Mouse (Mus musculus): ENCODE measurements around the gene Trub2. TPM values are rescaled to one million over a fixed set of nuclear protein-coding genes. Genes with fewer than 3 reads are reported as not detected.

The Trub2 gene
- polyA plus RNA-seq, 1 experiment: 46.6 TPM

GRCm38 (mm10) chr2:29735708-29736107 is 52.6 kb downstream of the Trub2 start:
- H3K4me2 ChIP-seq (ENCODE audit: low read depth): no peak overlapping the region
- H3K4me3 ChIP-seq: no peak overlapping the region
- no peak for TF ChIP-seq CEBPB (IDR thresholded peaks at IDR 0.05; ENCODE audit: insufficient read depth, poor library complexity, severe bottlenecking)
- no peak for TF ChIP-seq TCF12 (IDR thresholded peaks at IDR 0.05; ENCODE audit: insufficient read depth, poor library complexity, severe bottlenecking)
- no peak for TF ChIP-seq MYOG (IDR thresholded peaks at IDR 0.05; ENCODE audit: control insufficient read depth in 1 of 3, insufficient read depth in 1 of 3, insufficient read length in 2 of 3, low read depth in 2 of 3)
- no peak for TF ChIP-seq MYOD1 (IDR thresholded peaks at IDR 0.05; ENCODE audit: control insufficient read depth in 1 of 3, insufficient read length in 2 of 3, low read depth in 2 of 3)
- TF ChIP-seq E2F4 (IDR thresholded peaks at IDR 0.05; ENCODE audit: insufficient read depth): no peak
- TF ChIP-seq POLR2A (IDR thresholded peaks at IDR 0.05; ENCODE audit: insufficient read length, low read depth): no peak
- no peak for TF ChIP-seq MAX (IDR thresholded peaks at IDR 0.05; ENCODE audit: low read depth)
- no peak for TF ChIP-seq REST (IDR thresholded peaks at IDR 0.05; ENCODE audit: insufficient read depth, insufficient read length)
- TF ChIP-seq SRF (IDR thresholded peaks at IDR 0.05; ENCODE audit: control insufficient read depth, insufficient read length, low read depth): no peak
- TF ChIP-seq POLR2AphosphoS2 (IDR thresholded peaks at IDR 0.05; ENCODE audit: insufficient read length, low read depth): no peak
- no peak for TF ChIP-seq TCF3 (IDR thresholded peaks at IDR 0.05; ENCODE audit: insufficient read length, low read depth)
- no peak for TF ChIP-seq USF1 (IDR thresholded peaks at IDR 0.05; ENCODE audit: low read depth)
- H3K79me2 ChIP-seq (ENCODE audit: control insufficient read depth, insufficient read depth): no peaks in the 10 kb centered on the region
- H3ac ChIP-seq (ENCODE audit: control insufficient read depth, insufficient read length): no peak overlapping the region
- peaks cover 17% of the 10 kb centered on the region for H3K36me3 ChIP-seq (ENCODE audit: control insufficient read depth, insufficient read depth)
- H3K27me3 ChIP-seq (ENCODE audit: control insufficient read depth, insufficient read depth, insufficient read length): no peaks in the 10 kb centered on the region

GRCm38 (mm10) chr2:29733348-29733747 is 55.0 kb downstream of the Trub2 start:
- no peak overlapping the region for H3K4me2 ChIP-seq (ENCODE audit: low read depth)
- no peak overlapping the region for H3ac ChIP-seq (ENCODE audit: control insufficient read depth, insufficient read length)
- H3K4me3 ChIP-seq: no peak overlapping the region
- no peaks in the 10 kb centered on the region for H3K27me3 ChIP-seq (ENCODE audit: control insufficient read depth, insufficient read depth, insufficient read length)
- H3K36me3 ChIP-seq (ENCODE audit: control insufficient read depth, insufficient read depth): peaks cover 17% of the 10 kb centered on the region
- TF ChIP-seq MYOG (IDR thresholded peaks at IDR 0.05; ENCODE audit: control insufficient read depth in 1 of 3, insufficient read depth in 1 of 3, insufficient read length in 2 of 3, low read depth in 2 of 3): no peak
- TF ChIP-seq POLR2AphosphoS2 (IDR thresholded peaks at IDR 0.05; ENCODE audit: insufficient read length, low read depth): peak; percentile 19
- no peak for TF ChIP-seq SRF (IDR thresholded peaks at IDR 0.05; ENCODE audit: control insufficient read depth, insufficient read length, low read depth)
- no peaks in the 10 kb centered on the region for H3K79me2 ChIP-seq (ENCODE audit: control insufficient read depth, insufficient read depth)

DNA sequence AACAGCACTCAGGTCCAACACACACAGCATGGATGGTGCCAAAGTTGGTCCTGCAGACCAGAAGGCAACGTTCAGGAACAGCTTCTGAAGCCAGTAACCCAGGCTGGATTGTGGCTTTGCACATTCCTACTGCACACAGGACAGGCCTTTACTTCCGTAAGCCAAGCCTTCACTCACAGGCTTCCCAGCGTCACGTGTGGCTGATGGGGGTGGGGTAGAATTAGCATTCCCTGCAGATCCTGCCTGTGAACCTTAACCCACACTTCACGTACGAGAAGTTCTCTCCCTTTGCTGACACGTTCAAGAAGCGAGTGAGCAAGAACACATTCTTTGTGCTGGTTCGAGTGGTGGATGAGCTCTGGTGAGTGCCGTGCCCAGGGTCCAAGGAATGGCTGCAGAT is 55.7 kb downstream of the Trub2 start:
- H3K36me3 ChIP-seq (ENCODE audit: control insufficient read depth, insufficient read depth): peaks cover 17% of the 10 kb centered on the region
- TF ChIP-seq REST (IDR thresholded peaks at IDR 0.05; ENCODE audit: insufficient read depth, insufficient read length) (no peak), E2F4 (IDR thresholded peaks at IDR 0.05; ENCODE audit: insufficient read depth) (no peak), USF1 (IDR thresholded peaks at IDR 0.05; ENCODE audit: low read depth) (no peak), CEBPB (IDR thresholded peaks at IDR 0.05; ENCODE audit: insufficient read depth, poor library complexity, severe bottlenecking) (no peak), MYOD1 (IDR thresholded peaks at IDR 0.05; ENCODE audit: control insufficient read depth in 1 of 3, insufficient read length in 2 of 3, low read depth in 2 of 3) (no peak), POLR2AphosphoS2 (IDR thresholded peaks at IDR 0.05; ENCODE audit: insufficient read length, low read depth) (no peak), MYOG (IDR thresholded peaks at IDR 0.05; ENCODE audit: control insufficient read depth in 1 of 3, insufficient read depth in 1 of 3, insufficient read length in 2 of 3, low read depth in 2 of 3) (no peak)

DNA sequence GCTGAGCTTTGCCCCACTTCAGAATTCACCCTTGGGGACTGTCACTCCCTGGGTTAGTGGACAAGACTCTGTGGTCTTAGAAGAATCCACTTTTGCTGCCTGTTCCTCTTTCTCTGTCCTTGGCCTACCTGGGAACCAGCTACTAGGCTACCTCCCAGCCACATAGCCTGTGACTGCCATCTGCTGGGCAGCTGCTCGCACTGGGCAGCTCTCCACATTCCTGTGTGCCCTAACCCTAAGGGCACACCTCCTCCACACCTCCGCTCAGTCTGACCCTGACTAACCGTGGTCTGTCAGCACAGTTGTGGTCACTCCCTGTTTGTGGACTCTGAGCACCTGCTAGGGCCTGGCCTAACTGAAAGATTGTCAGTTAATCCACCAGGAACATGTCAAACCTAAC is 56.8 kb downstream of the Trub2 start:
- Histone ChIP-seq H3K4me3 (no peak overlapping the region), H3K27me3 (ENCODE audit: control insufficient read depth, insufficient read depth, insufficient read length) (no peaks in the 10 kb centered on the region), H3K36me3 (ENCODE audit: control insufficient read depth, insufficient read depth) (peaks cover 13% of the 10 kb centered on the region), H3ac (ENCODE audit: control insufficient read depth, insufficient read length) (no peak overlapping the region), H3K4me2 (ENCODE audit: low read depth) (no peak overlapping the region), H3K79me2 (ENCODE audit: control insufficient read depth, insufficient read depth) (no peaks in the 10 kb centered on the region)
- TF ChIP-seq TCF12 (IDR thresholded peaks at IDR 0.05; ENCODE audit: insufficient read depth, poor library complexity, severe bottlenecking): peak; percentile 73
- no peak for TF ChIP-seq SRF (IDR thresholded peaks at IDR 0.05; ENCODE audit: control insufficient read depth, insufficient read length, low read depth)
- TF ChIP-seq MYOG (IDR thresholded peaks at IDR 0.05; ENCODE audit: control insufficient read depth in 1 of 3, insufficient read depth in 1 of 3, insufficient read length in 2 of 3, low read depth in 2 of 3): peak; percentile 23 to 95 (median 90)
- peak; percentile 80 for TF ChIP-seq TCF3 (IDR thresholded peaks at IDR 0.05; ENCODE audit: insufficient read length, low read depth)
- TF ChIP-seq MYOD1 (IDR thresholded peaks at IDR 0.05; ENCODE audit: control insufficient read depth in 1 of 3, insufficient read length in 2 of 3, low read depth in 2 of 3): peak in 2 of 3 experiments; percentile 75 to 94

More for the DNA sequence above, 55.7 kb downstream of the Trub2 start:
- H3K4me3 ChIP-seq: no peak overlapping the region
- H3K79me2 ChIP-seq (ENCODE audit: control insufficient read depth, insufficient read depth): no peaks in the 10 kb centered on the region
- H3K4me2 ChIP-seq (ENCODE audit: low read depth): no peak overlapping the region
- no peaks in the 10 kb centered on the region for H3K27me3 ChIP-seq (ENCODE audit: control insufficient read depth, insufficient read depth, insufficient read length)
- no peak overlapping the region for H3ac ChIP-seq (ENCODE audit: control insufficient read depth, insufficient read length)

DNA sequence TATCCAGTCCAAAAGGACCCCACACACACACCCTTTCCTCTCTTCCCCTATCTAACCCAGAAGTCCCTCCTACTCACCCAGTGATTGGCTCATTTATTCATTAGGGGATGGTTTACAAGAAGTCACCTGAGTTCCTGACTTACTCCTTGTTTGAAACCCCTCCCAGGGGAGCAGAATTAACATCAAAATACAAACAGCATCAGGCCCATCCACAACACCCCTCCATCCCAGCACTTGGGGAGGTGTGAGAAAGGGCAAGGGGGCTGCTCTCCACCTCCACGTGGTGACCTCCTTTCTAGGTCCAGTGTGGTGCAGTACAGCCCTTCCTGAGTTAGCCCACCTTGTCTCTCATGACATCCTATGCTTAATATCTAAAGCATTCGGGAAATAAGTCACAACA is 58.8 kb downstream of the Trub2 start:
- H3K27me3 ChIP-seq (ENCODE audit: control insufficient read depth, insufficient read depth, insufficient read length): no peaks in the 10 kb centered on the region
- no peak overlapping the region for H3ac ChIP-seq (ENCODE audit: control insufficient read depth, insufficient read length)
- H3K4me2 ChIP-seq (ENCODE audit: low read depth): no peak overlapping the region
- no peak overlapping the region for H3K4me3 ChIP-seq
- TF ChIP-seq MYOD1 (IDR thresholded peaks at IDR 0.05; ENCODE audit: control insufficient read depth in 1 of 3, insufficient read length in 2 of 3, low read depth in 2 of 3) (no peak), POLR2AphosphoS2 (IDR thresholded peaks at IDR 0.05; ENCODE audit: insufficient read length, low read depth) (no peak), CEBPB (IDR thresholded peaks at IDR 0.05; ENCODE audit: insufficient read depth, poor library complexity, severe bottlenecking) (no peak), MYOG (IDR thresholded peaks at IDR 0.05; ENCODE audit: control insufficient read depth in 1 of 3, insufficient read depth in 1 of 3, insufficient read length in 2 of 3, low read depth in 2 of 3) (no peak), SRF (IDR thresholded peaks at IDR 0.05; ENCODE audit: control insufficient read depth, insufficient read length, low read depth) (no peak), REST (IDR thresholded peaks at IDR 0.05; ENCODE audit: insufficient read depth, insufficient read length) (no peak), E2F4 (IDR thresholded peaks at IDR 0.05; ENCODE audit: insufficient read depth) (no peak), POLR2A (IDR thresholded peaks at IDR 0.05; ENCODE audit: insufficient read length, low read depth) (no peak), MAX (IDR thresholded peaks at IDR 0.05; ENCODE audit: low read depth) (no peak), TCF3 (IDR thresholded peaks at IDR 0.05; ENCODE audit: insufficient read length, low read depth) (no peak)
- H3K79me2 ChIP-seq (ENCODE audit: control insufficient read depth, insufficient read depth): no peaks in the 10 kb centered on the region
- H3K36me3 ChIP-seq (ENCODE audit: control insufficient read depth, insufficient read depth): peaks cover 20% of the 10 kb centered on the region
